Mouse (Mus musculus): ENCODE data around the gene Ms4a4c.
"Not testable (repeated sequence)": the region's sequence is repeated elsewhere in the genome, so short reads cannot be mapped to it uniquely, and the experiment has no call there.

- not testable (repeated sequence) for TF ChIP-seq POLR2A (IDR thresholded peaks at IDR 0.05; ENCODE audit: borderline replicate concordance, control insufficient read depth, low read depth, low read length); CTCF (IDR thresholded peaks at IDR 0.05; ENCODE audit: control insufficient read depth, insufficient read depth, low read length)
Observed at GRCm38 (mm10) chr19:11468361-11468760, 63.8 kb downstream of the Ms4a4c start.
